Mouse (Mus musculus) olfactory bulb, adult 2 months (tissue): Measurements from ENCODE around the gene Olfr71.

ENCODE experiments used
- CTCF ChIP-seq: fragments of 200-500 bp; IDR thresholded peaks from 2 replicates; pipeline ENCODE4 v1.5.1; 2012; ENCODE audit warnings: low read depth, mild to moderate bottlenecking, low read length, moderate library complexity; ENCODE audit not compliant: insufficient read depth
- POLR2A ChIP-seq: fragments of 200-500 bp; IDR thresholded peaks from 2 replicates; pipeline ENCODE4 v1.6.1; 2012; ENCODE audit warnings: mild to moderate bottlenecking, low read depth, low read length, moderate library complexity; ENCODE audit not compliant: insufficient read depth

DNA sequence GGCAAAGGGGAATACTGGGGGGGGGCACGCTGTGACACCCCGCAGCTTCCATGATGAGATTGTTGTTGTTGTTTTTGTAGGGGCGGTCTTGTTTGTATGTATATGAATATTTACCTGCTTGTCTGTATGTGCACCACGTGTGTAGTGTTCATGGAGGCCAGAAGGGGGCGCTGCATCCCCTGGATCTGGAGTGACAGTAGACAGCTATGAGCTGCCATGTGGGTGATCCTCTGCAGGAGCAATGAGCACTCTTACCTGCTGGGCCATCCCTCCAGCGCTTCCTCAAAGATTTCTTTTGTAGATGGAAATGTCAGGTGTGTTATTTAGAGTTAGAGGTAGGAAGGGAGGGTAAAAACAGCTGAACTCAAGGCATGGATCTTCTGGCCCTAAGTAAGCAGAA lies 6.6 kb downstream of the Olfr71 start:
- no peak for TF ChIP-seq CTCF
- TF ChIP-seq POLR2A, result no peak
